Mouse (Mus musculus) CD4-positive, CD25-positive, alpha-beta regulatory T cell, adult 9 weeks (primary cell): ENCODE measurements around the gene Npy2r. TPM values are rescaled to one million over a fixed set of nuclear protein-coding genes. Genes with fewer than 3 reads are reported as not detected.

Experiments
- polyA plus RNA-seq: library from polyadenylated mRNA; unstranded; fragments of 100-300 nt; shearing (Covaris generic); gene quantifications from one replicate; pipeline ENCODE4 v1.2.1, GENCODE M21; 2017

Npy2r gene
- polyA plus RNA-seq = not detected

DNA sequence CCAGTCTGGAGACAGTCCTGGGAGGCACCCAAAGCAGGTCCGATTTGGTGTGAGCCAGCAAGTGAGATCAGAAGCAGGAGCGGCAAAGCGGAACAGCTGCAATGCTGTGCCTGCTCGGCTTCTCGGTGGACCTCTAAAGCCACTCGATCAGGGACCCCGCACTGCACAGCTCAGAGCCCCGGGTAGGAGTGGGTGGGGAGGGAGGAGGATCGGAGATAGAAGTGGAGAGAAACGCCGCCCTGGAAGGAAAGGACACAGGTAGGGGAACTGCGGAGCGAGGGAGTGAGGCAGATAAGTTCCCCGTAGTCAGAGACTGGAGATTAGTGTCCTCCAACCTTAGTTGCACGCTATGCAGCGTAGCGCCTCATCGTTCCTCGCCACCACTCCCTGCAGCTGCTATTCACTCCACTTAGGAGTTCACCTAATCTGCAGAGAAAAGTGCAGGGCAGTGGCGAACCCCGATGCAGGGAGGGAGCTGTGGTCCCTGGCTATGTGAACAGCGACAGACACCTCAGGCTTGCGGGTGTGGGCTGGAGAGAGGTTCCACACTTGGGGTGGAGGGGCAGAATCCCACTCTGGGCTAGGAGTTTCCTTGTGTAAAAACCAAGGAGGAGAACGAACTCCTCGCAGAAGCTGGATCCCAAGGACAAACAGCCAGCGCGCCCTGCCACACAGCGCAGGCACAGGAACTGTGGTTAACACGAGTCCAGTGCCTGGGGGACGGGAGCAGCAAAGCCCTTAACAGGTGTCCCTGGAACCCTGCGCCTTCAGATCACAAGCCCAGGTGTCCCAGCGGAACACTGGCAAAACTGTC, at the start of gene Npy2r:
Npy2r (minus strand) TSS at position 177 of the 814 bp plus-strand sequence.

Other genes starting within 250 kb of the Npy2r start
- 1.0 TPM for gene Map9, start 190.0 kb downstream of the Npy2r start, polyA plus RNA-seq